Mouse (Mus musculus): ENCODE measurements at regions not wholly inside any gene's neighbourhood (a gene's known extent, or its start where the extent isn't known, plus 50 kb on each side); places are given as distances from the start of the nearest gene placed in this dataset.

DNA sequence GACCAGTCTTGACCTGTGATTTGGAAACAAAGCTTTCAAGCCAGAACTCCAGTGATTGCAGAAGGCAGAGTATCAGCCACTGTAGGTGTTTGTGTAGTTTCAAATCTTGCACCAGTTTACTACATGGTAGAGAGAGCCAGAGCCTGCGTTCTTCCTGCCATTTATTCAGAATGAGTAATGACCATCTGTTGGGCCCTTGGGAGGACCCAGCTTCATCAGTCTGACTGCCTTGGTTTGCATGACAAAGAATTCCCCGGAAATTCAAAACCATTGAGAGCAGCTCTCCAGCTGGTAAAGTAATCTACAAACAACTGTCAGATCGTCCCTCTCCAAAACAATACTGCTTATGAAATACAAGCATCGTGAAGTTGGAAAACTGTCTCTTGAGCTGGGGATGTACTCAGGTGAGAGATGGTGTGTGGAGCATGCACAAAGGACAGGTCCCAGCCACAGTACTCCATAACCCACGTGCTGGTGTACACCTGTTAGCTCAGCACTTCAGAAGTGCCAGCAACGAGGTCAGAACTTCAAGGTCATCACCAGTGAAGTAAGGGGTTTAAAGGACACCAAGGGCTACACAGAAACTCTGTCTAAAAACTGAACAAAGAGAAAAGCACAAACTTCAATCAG lies 128.2 kb downstream of the Akr1d1 start:
- no peak for TF ChIP-seq CTCF (IDR thresholded peaks at IDR 0.05)
- TF ChIP-seq POLR2A (IDR thresholded peaks at IDR 0.05; ENCODE audit: insufficient read depth, low read depth, low read length): no peak
- TF ChIP-seq EP300 (IDR thresholded peaks at IDR 0.05; ENCODE audit: insufficient read depth, low read depth, low read length): 0 out of 2 replicates have a peak, but pooled peaks have one; percentile 41
